Mouse (Mus musculus): ENCODE measurements at regions not wholly inside any gene's neighbourhood (a gene's known extent, or its start where the extent isn't known, plus 50 kb on each side); places are given as distances from the start of the nearest gene placed in this dataset.

DNA sequence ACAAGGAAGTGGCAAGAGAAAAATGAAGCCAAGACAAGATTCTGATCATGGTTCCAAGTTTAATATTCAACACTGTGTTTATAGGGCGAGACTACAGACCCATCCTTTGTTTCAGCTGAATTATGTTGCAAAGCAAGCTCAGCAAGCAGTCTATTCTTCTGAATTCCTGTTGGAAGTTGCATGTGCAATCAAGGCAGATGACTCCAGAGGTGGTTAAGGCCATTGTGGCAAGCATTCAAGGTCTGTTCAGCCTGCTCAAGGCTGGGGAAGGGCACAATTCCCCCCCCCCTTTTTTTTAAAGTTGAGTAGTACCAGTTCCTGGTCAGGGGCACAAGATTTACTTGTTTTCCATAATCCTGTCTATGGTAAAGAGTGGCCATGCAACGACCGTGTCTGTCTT lies 431.1 kb downstream of the 1810013L24Rik start:
- TF ChIP-seq TCF12 (IDR thresholded peaks at IDR 0.05; ENCODE audit: insufficient read depth, poor library complexity, severe bottlenecking), result no peak
- no peaks in the 10 kb centered on the region for H3K79me2 ChIP-seq (ENCODE audit: control insufficient read depth, insufficient read depth)
- no peak overlapping the region for H3ac ChIP-seq (ENCODE audit: control insufficient read depth, insufficient read length)
- H3K27me3 ChIP-seq (ENCODE audit: control insufficient read depth, insufficient read depth, insufficient read length), result no peaks in the 10 kb centered on the region
- H3K4me3 ChIP-seq, result no peak overlapping the region
- H3K4me2 ChIP-seq (ENCODE audit: low read depth), result no peak overlapping the region
- H3K36me3 ChIP-seq (ENCODE audit: control insufficient read depth, insufficient read depth), result no peaks in the 10 kb centered on the region

DNA sequence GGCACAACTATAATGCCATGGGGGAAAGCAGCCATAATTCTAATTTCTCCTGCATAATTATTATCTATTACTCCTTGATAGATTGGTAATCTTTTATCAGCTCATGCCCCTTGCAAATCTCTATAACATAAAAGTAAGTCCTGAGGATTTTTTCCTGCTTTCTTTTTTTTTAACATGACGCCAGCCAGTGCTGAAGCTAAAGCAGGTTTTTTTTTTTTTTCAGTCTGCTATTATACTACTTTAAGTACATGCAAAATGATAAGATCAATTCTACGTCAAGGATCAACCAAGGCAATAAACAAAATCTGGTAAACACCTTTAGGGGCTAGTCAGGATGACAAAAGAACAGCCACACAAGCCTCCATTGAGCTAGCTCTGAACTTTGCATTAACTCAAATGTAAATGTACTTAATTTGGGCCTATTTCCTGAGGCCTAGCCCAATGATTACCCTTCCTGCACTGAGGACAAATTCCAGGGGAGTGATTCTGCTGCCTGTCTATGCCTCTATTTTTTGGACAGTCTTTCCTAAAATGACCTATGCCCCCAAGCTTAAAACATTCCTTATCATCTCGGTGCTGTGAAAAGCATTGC lies 434.8 kb downstream of the 1810013L24Rik start:
- no peaks in the 10 kb centered on the region for H3K36me3 ChIP-seq (ENCODE audit: control insufficient read depth, insufficient read depth)
- TF ChIP-seq POLR2AphosphoS2 (IDR thresholded peaks at IDR 0.05; ENCODE audit: insufficient read length, low read depth) (no peak), E2F4 (IDR thresholded peaks at IDR 0.05; ENCODE audit: insufficient read depth) (no peak), REST (IDR thresholded peaks at IDR 0.05; ENCODE audit: insufficient read depth, insufficient read length) (no peak), MYOG (IDR thresholded peaks at IDR 0.05; ENCODE audit: control insufficient read depth in 1 of 3, insufficient read depth in 1 of 3, insufficient read length in 2 of 3, low read depth in 2 of 3) (no peak)

DNA sequence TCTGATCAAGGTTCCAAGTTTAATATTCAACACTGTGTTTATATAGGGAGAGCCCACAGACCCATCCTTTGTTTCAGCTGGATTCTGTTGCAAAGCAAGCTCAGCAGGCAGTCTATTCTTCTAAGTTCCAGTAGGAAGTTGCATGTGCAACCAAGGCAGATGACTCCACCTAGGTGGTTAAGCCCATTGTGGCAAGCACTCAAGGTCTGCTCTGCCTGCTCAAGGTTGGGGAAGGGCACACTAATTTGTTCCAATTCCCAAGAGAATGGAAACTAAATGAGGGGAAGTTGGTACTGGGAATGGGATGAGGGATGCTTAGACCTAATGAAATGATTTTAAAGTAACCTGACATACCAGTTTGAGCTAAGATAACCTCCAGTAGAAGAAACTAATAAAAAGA lies 437.3 kb downstream of the 1810013L24Rik start:
- Histone ChIP-seq H3K27me3 (ENCODE audit: control insufficient read depth, insufficient read depth, insufficient read length) (no peaks in the 10 kb centered on the region), H3ac (ENCODE audit: control insufficient read depth, insufficient read length) (no peak overlapping the region), H3K79me2 (ENCODE audit: control insufficient read depth, insufficient read depth) (no peaks in the 10 kb centered on the region), H3K4me3 (no peak overlapping the region), H3K36me3 (ENCODE audit: control insufficient read depth, insufficient read depth) (no peaks in the 10 kb centered on the region), H3K4me2 (ENCODE audit: low read depth) (no peak overlapping the region)
- TF ChIP-seq TCF12 (IDR thresholded peaks at IDR 0.05; ENCODE audit: insufficient read depth, poor library complexity, severe bottlenecking) (no peak), MYOD1 (IDR thresholded peaks at IDR 0.05; ENCODE audit: control insufficient read depth in 1 of 3, insufficient read length in 2 of 3, low read depth in 2 of 3) (no peak), CEBPB (IDR thresholded peaks at IDR 0.05; ENCODE audit: insufficient read depth, poor library complexity, severe bottlenecking) (no peak), MAX (IDR thresholded peaks at IDR 0.05; ENCODE audit: low read depth) (no peak), USF1 (IDR thresholded peaks at IDR 0.05; ENCODE audit: low read depth) (no peak), E2F4 (IDR thresholded peaks at IDR 0.05; ENCODE audit: insufficient read depth) (no peak), TCF3 (IDR thresholded peaks at IDR 0.05; ENCODE audit: insufficient read length, low read depth) (no peak), POLR2AphosphoS2 (IDR thresholded peaks at IDR 0.05; ENCODE audit: insufficient read length, low read depth) (no peak), SRF (IDR thresholded peaks at IDR 0.05; ENCODE audit: control insufficient read depth, insufficient read length, low read depth) (no peak), MYOG (IDR thresholded peaks at IDR 0.05; ENCODE audit: control insufficient read depth in 1 of 3, insufficient read depth in 1 of 3, insufficient read length in 2 of 3, low read depth in 2 of 3) (no peak), POLR2A (IDR thresholded peaks at IDR 0.05; ENCODE audit: insufficient read length, low read depth) (no peak), REST (IDR thresholded peaks at IDR 0.05; ENCODE audit: insufficient read depth, insufficient read length) (no peak)

More for the DNA sequence above, 434.8 kb downstream of the 1810013L24Rik start:
- Histone ChIP-seq H3K4me2 (ENCODE audit: low read depth) (no peak overlapping the region), H3K79me2 (ENCODE audit: control insufficient read depth, insufficient read depth) (no peaks in the 10 kb centered on the region), H3ac (ENCODE audit: control insufficient read depth, insufficient read length) (no peak overlapping the region), H3K27me3 (ENCODE audit: control insufficient read depth, insufficient read depth, insufficient read length) (no peaks in the 10 kb centered on the region), H3K4me3 (no peak overlapping the region)

DNA sequence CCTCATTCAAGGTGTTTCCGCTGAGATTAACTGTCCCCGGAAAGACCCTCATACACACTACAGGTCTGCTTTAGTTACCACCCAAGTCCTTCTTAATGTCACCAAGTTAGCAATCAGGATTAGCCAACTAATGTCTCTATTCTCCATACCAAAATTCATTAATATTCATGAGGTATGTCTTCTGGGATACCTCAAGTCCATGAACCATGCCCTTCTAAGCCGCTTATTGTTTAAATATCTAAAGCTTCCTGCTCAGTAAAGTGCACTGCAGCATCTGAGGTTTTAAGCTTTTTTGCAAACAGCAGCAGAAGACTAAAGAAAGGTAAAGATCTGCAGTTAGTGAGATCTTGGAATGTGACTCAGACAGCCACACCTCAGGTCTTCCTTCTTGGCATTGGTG lies 440.2 kb downstream of the 1810013L24Rik start:
- H3K79me2 ChIP-seq (ENCODE audit: control insufficient read depth, insufficient read depth), result no peaks in the 10 kb centered on the region
- H3K4me2 ChIP-seq (ENCODE audit: low read depth), result no peak overlapping the region
- no peaks in the 10 kb centered on the region for H3K27me3 ChIP-seq (ENCODE audit: control insufficient read depth, insufficient read depth, insufficient read length)
- no peak overlapping the region for H3ac ChIP-seq (ENCODE audit: control insufficient read depth, insufficient read length)
- TF ChIP-seq MYOG (IDR thresholded peaks at IDR 0.05; ENCODE audit: control insufficient read depth in 1 of 3, insufficient read depth in 1 of 3, insufficient read length in 2 of 3, low read depth in 2 of 3) (no peak), MAX (IDR thresholded peaks at IDR 0.05; ENCODE audit: low read depth) (no peak), POLR2AphosphoS2 (IDR thresholded peaks at IDR 0.05; ENCODE audit: insufficient read length, low read depth) (no peak), MYOD1 (IDR thresholded peaks at IDR 0.05; ENCODE audit: control insufficient read depth in 1 of 3, insufficient read length in 2 of 3, low read depth in 2 of 3) (no peak), POLR2A (IDR thresholded peaks at IDR 0.05; ENCODE audit: insufficient read length, low read depth) (no peak), TCF3 (IDR thresholded peaks at IDR 0.05; ENCODE audit: insufficient read length, low read depth) (no peak), SRF (IDR thresholded peaks at IDR 0.05; ENCODE audit: control insufficient read depth, insufficient read length, low read depth) (no peak), REST (IDR thresholded peaks at IDR 0.05; ENCODE audit: insufficient read depth, insufficient read length) (no peak), USF1 (IDR thresholded peaks at IDR 0.05; ENCODE audit: low read depth) (no peak), TCF12 (IDR thresholded peaks at IDR 0.05; ENCODE audit: insufficient read depth, poor library complexity, severe bottlenecking) (no peak), E2F4 (IDR thresholded peaks at IDR 0.05; ENCODE audit: insufficient read depth) (no peak), CEBPB (IDR thresholded peaks at IDR 0.05; ENCODE audit: insufficient read depth, poor library complexity, severe bottlenecking) (no peak)
- no peak overlapping the region for H3K4me3 ChIP-seq
- no peaks in the 10 kb centered on the region for H3K36me3 ChIP-seq (ENCODE audit: control insufficient read depth, insufficient read depth)

DNA sequence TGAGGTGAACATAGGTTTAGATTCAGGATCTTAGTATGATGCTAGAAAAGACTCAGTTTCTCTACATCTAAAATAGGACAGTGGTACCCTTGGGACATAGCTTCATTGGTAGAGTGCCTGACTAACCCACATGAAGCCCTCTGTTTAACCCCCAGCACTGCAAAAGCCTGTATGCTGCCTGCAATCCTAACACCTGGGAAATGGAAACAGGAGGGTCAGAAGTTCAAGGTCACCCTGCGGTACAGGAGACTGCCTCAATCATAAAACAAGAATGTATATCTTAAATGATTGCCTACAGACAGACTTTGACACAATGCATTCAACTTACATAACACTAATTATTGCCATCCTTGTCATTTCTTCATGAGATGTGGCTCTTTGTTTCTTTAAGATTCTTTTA lies 440.8 kb downstream of the 1810013L24Rik start:
- no peak overlapping the region for H3K4me3 ChIP-seq
- TF ChIP-seq POLR2A (IDR thresholded peaks at IDR 0.05; ENCODE audit: insufficient read length, low read depth) (no peak), USF1 (IDR thresholded peaks at IDR 0.05; ENCODE audit: low read depth) (no peak), MAX (IDR thresholded peaks at IDR 0.05; ENCODE audit: low read depth) (no peak), POLR2AphosphoS2 (IDR thresholded peaks at IDR 0.05; ENCODE audit: insufficient read length, low read depth) (no peak), SRF (IDR thresholded peaks at IDR 0.05; ENCODE audit: control insufficient read depth, insufficient read length, low read depth) (no peak), MYOD1 (IDR thresholded peaks at IDR 0.05; ENCODE audit: control insufficient read depth in 1 of 3, insufficient read length in 2 of 3, low read depth in 2 of 3) (no peak), MYOG (IDR thresholded peaks at IDR 0.05; ENCODE audit: control insufficient read depth in 1 of 3, insufficient read depth in 1 of 3, insufficient read length in 2 of 3, low read depth in 2 of 3) (no peak), E2F4 (IDR thresholded peaks at IDR 0.05; ENCODE audit: insufficient read depth) (no peak), CEBPB (IDR thresholded peaks at IDR 0.05; ENCODE audit: insufficient read depth, poor library complexity, severe bottlenecking) (no peak), TCF12 (IDR thresholded peaks at IDR 0.05; ENCODE audit: insufficient read depth, poor library complexity, severe bottlenecking) (no peak), REST (IDR thresholded peaks at IDR 0.05; ENCODE audit: insufficient read depth, insufficient read length) (no peak), TCF3 (IDR thresholded peaks at IDR 0.05; ENCODE audit: insufficient read length, low read depth) (no peak)
- H3K4me2 ChIP-seq (ENCODE audit: low read depth), result no peak overlapping the region
- H3K27me3 ChIP-seq (ENCODE audit: control insufficient read depth, insufficient read depth, insufficient read length), result no peaks in the 10 kb centered on the region
- H3K79me2 ChIP-seq (ENCODE audit: control insufficient read depth, insufficient read depth), result no peaks in the 10 kb centered on the region
- no peak overlapping the region for H3ac ChIP-seq (ENCODE audit: control insufficient read depth, insufficient read length)
- H3K36me3 ChIP-seq (ENCODE audit: control insufficient read depth, insufficient read depth), result no peaks in the 10 kb centered on the region

Data from myocyte (in vitro differentiated cells).